Mouse (Mus musculus) ES-Bruce4 (cell line): ENCODE data around the gene Hmgcll1. TPM values are rescaled to one million over a fixed set of nuclear protein-coding genes. Genes with fewer than 3 reads are reported as not detected.

Source experiments
- H3K27ac ChIP-seq: 2 replicates; pipeline ENCODE4 v1.5.1; 2012; ENCODE audit warnings: low read length, inconsistent platforms; ENCODE audit not compliant: insufficient read depth
- H3K27me3 ChIP-seq: 2 replicates; pipeline ENCODE4 v1.6.1; 2012; ENCODE audit warnings: mild to moderate bottlenecking, low read length, inconsistent platforms; ENCODE audit not compliant: control insufficient read depth, poor library complexity, insufficient read depth, severe bottlenecking
- H3K36me3 ChIP-seq: 2 replicates; pipeline ENCODE4 v1.6.1; 2012; ENCODE audit warnings: inconsistent platforms, mild to moderate bottlenecking, low read length, moderate library complexity; ENCODE audit not compliant: control insufficient read depth, poor library complexity, insufficient read depth, severe bottlenecking
- H3K4me1 ChIP-seq: one replicate; pipeline ENCODE4 v1.8.1; 2011; ENCODE audit warnings: low read length; ENCODE audit not compliant: control insufficient read depth, insufficient read depth
- H3K4me3 ChIP-seq: 2 replicates; pipeline ENCODE4 v1.5.1; 2011; ENCODE audit warnings: low read depth, mild to moderate bottlenecking, low read length
- H3K9ac ChIP-seq: 2 replicates; pipeline ENCODE4 v1.6.1; 2012; ENCODE audit warnings: low read depth, mild to moderate bottlenecking, inconsistent platforms; ENCODE audit not compliant: poor library complexity, severe bottlenecking
- H3K9me3 ChIP-seq: replicated peaks from 2 replicates; pipeline ENCODE4 v1.6.1; 2012; ENCODE audit warnings: mild to moderate bottlenecking, low read length, inconsistent platforms; ENCODE audit not compliant: control insufficient read depth, poor library complexity, insufficient read depth, severe bottlenecking
- CTCF ChIP-seq: IDR thresholded peaks from one replicate; pipeline ENCODE4 v1.8.1; 2011; ENCODE audit warnings: low read depth, low read length
- EP300 ChIP-seq: IDR thresholded peaks from 2 replicates; pipeline ENCODE4 v1.6.1; 2011; ENCODE audit warnings: low read depth, low read length; ENCODE audit not compliant: insufficient read depth
- POLR2A ChIP-seq: IDR thresholded peaks from one replicate; pipeline ENCODE4 v1.8.1; 2011; ENCODE audit warnings: low read length; ENCODE audit not compliant: insufficient read depth
- polyA plus RNA-seq: library from polyadenylated mRNA; stranded (reverse); fragments of >200 nt; gene quantifications from 2 replicates; pipeline ENCODE4 v1.2.4, GENCODE M21; 2011; ENCODE audit warnings: low read depth; ENCODE audit not compliant: missing spikeins, insufficient read depth, insufficient read length

Gene Hmgcll1
- polyA plus RNA-seq, 1 experiment = 6.4 TPM

DNA sequence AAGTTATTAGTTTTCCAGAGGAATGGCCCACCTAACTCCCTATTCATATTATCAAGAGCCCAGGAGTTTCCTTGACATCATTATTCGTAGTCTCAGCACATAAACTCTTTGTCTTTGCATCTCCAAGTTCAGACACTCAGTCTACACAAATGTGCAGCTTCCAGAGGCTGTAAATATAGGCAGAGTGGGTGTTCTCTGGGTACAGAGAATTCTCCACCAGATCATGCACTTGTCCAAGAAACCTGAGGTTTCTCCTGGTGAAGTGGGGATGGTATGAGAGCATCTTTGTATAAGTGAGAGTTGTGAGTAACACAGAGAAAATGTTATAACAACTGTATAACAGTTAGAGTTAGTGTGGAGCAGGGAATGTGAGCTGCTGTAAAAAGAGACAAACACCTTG is 114.7 kb downstream of the Hmgcll1 start:
- TF ChIP-seq CTCF = no peak
- TF ChIP-seq EP300 = no peak
- TF ChIP-seq POLR2A = no peak
- no peak overlapping the region for H3K4me3 ChIP-seq
- no peak overlapping the region for H3K9ac ChIP-seq
- no peak overlapping the region for H3K27ac ChIP-seq
- H3K9me3 ChIP-seq = no peaks in the 10 kb centered on the region
- no peaks in the 10 kb centered on the region for H3K27me3 ChIP-seq
- H3K4me1 ChIP-seq = no peaks in the 10 kb centered on the region
- no peaks in the 10 kb centered on the region for H3K36me3 ChIP-seq

DNA sequence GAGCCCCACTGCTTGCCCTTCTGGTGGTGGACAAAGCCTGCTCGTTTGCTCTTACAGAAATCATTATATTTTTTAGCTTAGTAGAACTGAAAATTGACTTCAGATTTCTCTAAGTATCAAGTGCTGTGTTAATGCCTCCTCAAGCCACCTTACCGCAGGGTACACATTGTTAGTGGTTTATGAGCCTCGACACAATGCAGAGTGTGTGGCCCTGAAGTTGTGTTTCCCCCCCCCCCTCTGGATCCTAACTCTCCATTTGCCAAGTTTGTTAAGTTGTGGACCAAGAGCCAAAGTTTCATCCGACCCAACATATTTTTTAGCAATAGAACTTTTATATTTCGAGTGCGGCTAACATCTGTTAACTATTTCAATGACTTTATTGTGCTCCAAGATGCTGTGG is 119.4 kb downstream of the Hmgcll1 start:
- no peak overlapping the region for H3K27ac ChIP-seq
- H3K4me3 ChIP-seq = no peak overlapping the region
- no peak overlapping the region for H3K9ac ChIP-seq
- H3K36me3 ChIP-seq = no peaks in the 10 kb centered on the region
- H3K27me3 ChIP-seq = no peaks in the 10 kb centered on the region
- no peaks in the 10 kb centered on the region for H3K4me1 ChIP-seq
- TF ChIP-seq CTCF (no peak), EP300 (no peak), POLR2A (no peak)
- no peaks in the 10 kb centered on the region for H3K9me3 ChIP-seq

DNA sequence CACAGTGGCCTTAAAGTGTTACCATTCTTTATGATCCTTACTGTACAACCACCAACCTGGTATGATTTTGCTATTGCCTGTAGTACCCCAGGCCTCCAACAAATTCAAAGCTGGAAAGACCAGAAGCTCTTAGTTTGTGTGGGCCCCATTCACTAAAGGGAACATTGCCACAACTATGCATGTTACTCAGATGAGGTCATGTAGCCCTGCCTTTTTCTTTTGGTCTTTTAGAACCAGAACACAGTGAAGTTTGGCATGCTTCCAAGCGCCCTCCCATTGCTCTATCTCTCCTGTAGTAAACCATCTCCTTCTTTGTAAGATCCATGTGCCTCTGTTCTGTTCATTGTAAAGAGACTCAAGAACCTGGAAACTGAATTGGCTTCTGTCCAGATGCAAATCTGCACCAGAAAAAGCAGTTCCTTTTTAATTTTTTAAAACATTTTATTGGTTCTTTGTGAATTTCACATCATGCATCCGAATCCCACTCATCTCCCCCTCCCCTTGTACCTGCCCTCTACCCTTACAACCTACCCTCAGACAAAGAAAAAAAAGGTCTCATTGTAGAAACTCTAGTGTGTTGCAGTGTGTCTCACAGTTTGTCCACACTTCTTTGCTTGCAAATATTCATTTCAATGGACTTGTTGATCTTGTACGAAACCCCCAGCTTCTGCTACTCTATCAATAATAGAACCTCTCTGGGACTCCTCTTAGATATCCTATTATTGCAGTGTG is 123.9 kb downstream of the Hmgcll1 start:
- TF ChIP-seq CTCF = no peak
- no peak for TF ChIP-seq POLR2A
- H3K36me3 ChIP-seq = no peaks in the 10 kb centered on the region
- H3K27me3 ChIP-seq = no peaks in the 10 kb centered on the region
- no peak overlapping the region for H3K4me3 ChIP-seq
- H3K9me3 ChIP-seq = no peaks in the 10 kb centered on the region
- no peak overlapping the region for H3K27ac ChIP-seq
- no peaks in the 10 kb centered on the region for H3K4me1 ChIP-seq
- no peak overlapping the region for H3K9ac ChIP-seq

DNA sequence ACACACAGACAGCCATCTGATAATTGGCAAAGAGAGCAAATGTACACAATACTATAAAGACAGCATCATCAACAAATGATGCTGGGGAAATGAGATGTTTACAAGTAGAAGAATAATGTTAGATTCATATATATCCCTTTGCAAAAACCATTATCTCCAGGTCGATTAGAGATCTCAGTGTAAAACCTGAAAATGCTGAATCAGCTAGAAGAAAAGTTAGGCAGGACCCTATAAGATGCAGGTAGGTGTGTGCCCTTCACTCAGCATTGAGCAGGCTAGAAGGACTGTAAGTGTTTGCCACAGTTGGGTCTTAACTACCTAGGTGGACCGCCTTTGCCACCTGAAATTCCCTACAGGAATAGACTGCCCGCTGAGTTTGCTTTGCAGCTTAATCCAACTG is 130.9 kb downstream of the Hmgcll1 start:
- no peaks in the 10 kb centered on the region for H3K9me3 ChIP-seq
- no peak overlapping the region for H3K27ac ChIP-seq
- no peak overlapping the region for H3K4me3 ChIP-seq
- TF ChIP-seq POLR2A (no peak), EP300 (no peak), CTCF (no peak)
- no peaks in the 10 kb centered on the region for H3K27me3 ChIP-seq
- H3K9ac ChIP-seq = no peak overlapping the region
- no peaks in the 10 kb centered on the region for H3K36me3 ChIP-seq
- H3K4me1 ChIP-seq = no peaks in the 10 kb centered on the region

DNA sequence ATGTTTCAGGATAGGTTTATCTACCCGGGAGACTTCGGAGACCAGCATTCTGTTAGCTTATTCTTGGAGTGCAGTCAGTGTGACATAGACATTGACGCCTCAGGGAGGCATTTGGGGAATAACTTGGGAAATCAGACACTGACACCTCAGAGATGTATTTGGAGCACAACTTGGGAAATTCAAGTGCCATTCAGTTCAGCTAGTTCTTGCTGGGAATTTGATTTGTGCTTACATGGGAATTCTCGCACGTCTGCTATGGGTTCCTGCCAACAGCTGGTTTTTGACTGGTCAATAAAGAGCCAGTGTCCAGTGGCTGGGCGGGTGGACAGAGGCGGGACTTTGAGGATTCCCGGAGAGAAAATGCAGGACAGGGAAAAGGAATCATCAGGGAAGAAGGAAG is 147.8 kb downstream of the Hmgcll1 start:
- H3K4me3 ChIP-seq = no peak overlapping the region
- H3K27me3 ChIP-seq = no peaks in the 10 kb centered on the region
- no peaks in the 10 kb centered on the region for H3K4me1 ChIP-seq
- no peak overlapping the region for H3K27ac ChIP-seq
- no peaks in the 10 kb centered on the region for H3K9me3 ChIP-seq
- no peak overlapping the region for H3K9ac ChIP-seq
- TF ChIP-seq EP300 = no peak
- no peak for TF ChIP-seq CTCF
- TF ChIP-seq POLR2A = no peak
- no peaks in the 10 kb centered on the region for H3K36me3 ChIP-seq

DNA sequence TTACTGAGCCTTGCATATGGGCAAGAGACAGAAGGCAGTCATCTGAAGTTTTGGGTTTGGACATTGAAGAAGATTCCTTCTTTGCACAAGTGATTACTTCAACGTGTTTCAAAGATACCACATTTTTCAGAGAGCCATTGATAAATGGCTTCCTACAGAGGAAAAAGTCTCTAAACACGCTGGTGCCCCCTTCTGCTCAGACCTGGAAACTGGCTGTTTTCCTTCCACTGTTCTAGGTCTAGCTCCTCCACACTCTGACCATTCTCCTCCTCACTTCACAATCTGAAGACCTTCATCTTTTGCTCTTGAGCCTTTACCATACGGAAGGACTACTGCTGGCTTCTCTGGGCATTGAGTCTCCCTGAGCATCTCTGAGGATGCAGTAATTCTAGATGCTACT is 153.7 kb downstream of the Hmgcll1 start:
- H3K9ac ChIP-seq = no peak overlapping the region
- no peak overlapping the region for H3K4me3 ChIP-seq
- no peaks in the 10 kb centered on the region for H3K27me3 ChIP-seq
- TF ChIP-seq EP300 (no peak), POLR2A (no peak)
- no peak overlapping the region for H3K27ac ChIP-seq
- H3K9me3 ChIP-seq = no peaks in the 10 kb centered on the region
- no peaks in the 10 kb centered on the region for H3K36me3 ChIP-seq
- H3K4me1 ChIP-seq = no peaks in the 10 kb centered on the region
